Mouse (Mus musculus): ENCODE data around the gene Clasrp. TPM values are rescaled to one million over a fixed set of nuclear protein-coding genes. Genes with fewer than 3 reads are reported as not detected.

The Clasrp gene
- 111 and 288 TPM in 2 replicates for polyA plus RNA-seq (2012; ENCODE audit: low replicate concordance)

GRCm38 (mm10) chr7:19603849-19604605 lies at the start of gene Clasrp:
Gene Clasrp (minus strand): TSS chr7:19604486.

GRCm38 (mm10) chr7:19629361-19629734 lies 25.1 kb upstream of the Clasrp start, which contains the start of gene Relb:
Gene Relb (minus strand): TSS chr7:19629438.

GRCm38 (mm10) chr7:19577141-19577852 lies 27.0 kb downstream of the Clasrp start, which contains the start of the genes Zfp296 and Gemin7:
Gene Zfp296 (plus strand): TSS chr7:19577287.
Gene Gemin7 (minus strand): TSS chr7:19577595.

GRCm38 (mm10) chr7:19562643-19563410 lies 41.5 kb downstream of the Clasrp start, which contains the start of gene Ppp1r37:
Gene Ppp1r37 (minus strand): TSS chr7:19563076.

Other genes with a start within 250 kb of the Clasrp start
- 17.3 and 29.4 TPM in 2 replicates for gene Cd3eap, start 245.0 kb downstream of the Clasrp start, polyA plus RNA-seq (2012; ENCODE audit: low replicate concordance)
- 3.5 and 5.2 TPM in 2 replicates for gene Ppp1r13l, start 244.7 kb downstream of the Clasrp start, polyA plus RNA-seq (2012; ENCODE audit: low replicate concordance)
- gene Ercc2, start 222.5 kb downstream of the Clasrp start, polyA plus RNA-seq (2012; ENCODE audit: low replicate concordance): 45.3 and 46.8 TPM in 2 replicates
- 4.3 and 9.4 TPM in 2 replicates for gene Klc3, start 200.4 kb downstream of the Clasrp start, polyA plus RNA-seq (2012; ENCODE audit: low replicate concordance)
- 1.1 and 1.4 TPM in 2 replicates for gene Ckm, start 199.7 kb downstream of the Clasrp start, polyA plus RNA-seq (2012; ENCODE audit: low replicate concordance)
- gene Mark4, start 145.7 kb downstream of the Clasrp start, polyA plus RNA-seq (2012; ENCODE audit: low replicate concordance): 42.9 and 128 TPM in 2 replicates
- gene Exoc3l2, start 141.2 kb downstream of the Clasrp start, polyA plus RNA-seq (2012; ENCODE audit: low replicate concordance): 0.49 and 1.7 TPM in 2 replicates
- 6.4 and 11.8 TPM in 2 replicates for gene Bloc1s3, start 96.1 kb downstream of the Clasrp start, polyA plus RNA-seq (2012; ENCODE audit: low replicate concordance)
- gene Trappc6a, start 96.1 kb downstream of the Clasrp start, polyA plus RNA-seq (2012; ENCODE audit: low replicate concordance): 95.1 and 103 TPM in 2 replicates
- 0.17 and 0.35 TPM in 2 replicates for gene Nkpd1, start 86.6 kb downstream of the Clasrp start, polyA plus RNA-seq (2012; ENCODE audit: low replicate concordance)
- gene Ppp1r37, start 41.4 kb downstream of the Clasrp start, polyA plus RNA-seq (2012; ENCODE audit: low replicate concordance): 98.9 and 130 TPM in 2 replicates
- 44.9 and 45.6 TPM in 2 replicates for gene Zfp296, start 27.2 kb downstream of the Clasrp start, polyA plus RNA-seq (2012; ENCODE audit: low replicate concordance)
- gene Gemin7, start 26.9 kb downstream of the Clasrp start, polyA plus RNA-seq (2012; ENCODE audit: low replicate concordance): 63.4 and 92.7 TPM in 2 replicates
- 52.9 and 128 TPM in 2 replicates for gene Relb, start 25.0 kb upstream of the Clasrp start, polyA plus RNA-seq (2012; ENCODE audit: low replicate concordance)
- 105 and 205 TPM in 2 replicates for gene Clptm1, start 60.5 kb upstream of the Clasrp start, polyA plus RNA-seq (2012; ENCODE audit: low replicate concordance)
- gene Apoc2, start 73.5 kb upstream of the Clasrp start, polyA plus RNA-seq (2012; ENCODE audit: low replicate concordance): 1.4 and 6.6 TPM in 2 replicates
- gene Gm44805, start 76.9 kb upstream of the Clasrp start, polyA plus RNA-seq (2012; ENCODE audit: low replicate concordance): 2.7 TPM in 1 of 2 replicates, not detected in the other
- gene Apoc4, start 77.0 kb upstream of the Clasrp start, polyA plus RNA-seq (2012; ENCODE audit: low replicate concordance): 0.61 TPM in 1 of 2 replicates, not detected in the other
- 0.67 and 8.3 TPM in 2 replicates for gene Apoc1, start 88.2 kb upstream of the Clasrp start, polyA plus RNA-seq (2012; ENCODE audit: low replicate concordance)
- 752 and 1,634 TPM in 2 replicates for gene Apoe, start 94.7 kb upstream of the Clasrp start, polyA plus RNA-seq (2012; ENCODE audit: low replicate concordance)
- gene Tomm40, start 111.0 kb upstream of the Clasrp start, polyA plus RNA-seq (2012; ENCODE audit: low replicate concordance): 85.0 and 96.7 TPM in 2 replicates
- 1.8 and 3.7 TPM in 2 replicates for gene Nectin2, start 146.0 kb upstream of the Clasrp start, polyA plus RNA-seq (2012; ENCODE audit: low replicate concordance)
- gene Bcam, start 166.5 kb upstream of the Clasrp start, polyA plus RNA-seq (2012; ENCODE audit: low replicate concordance): 3.2 and 3.8 TPM in 2 replicates
- 1.9 and 5.6 TPM in 2 replicates for gene Cblc, start 192.3 kb upstream of the Clasrp start, polyA plus RNA-seq (2012; ENCODE audit: low replicate concordance)
- 173 and 280 TPM in 2 replicates for gene Bcl3, start 218.3 kb upstream of the Clasrp start, polyA plus RNA-seq (2012; ENCODE audit: low replicate concordance)
- 0.61 TPM in 1 of 2 replicates, not detected in the other for gene Gm19345, start 247.5 kb upstream of the Clasrp start, polyA plus RNA-seq (2012; ENCODE audit: low replicate concordance)

Measured in hematopoietic multipotent progenitor cell, adult 10-12 weeks (in vitro differentiated cells).